Mouse (Mus musculus): ENCODE measurements at regions not wholly inside any gene's neighbourhood (a gene's known extent, or its start where the extent isn't known, plus 50 kb on each side); places are given as distances from the start of the nearest gene placed in this dataset.

DNA sequence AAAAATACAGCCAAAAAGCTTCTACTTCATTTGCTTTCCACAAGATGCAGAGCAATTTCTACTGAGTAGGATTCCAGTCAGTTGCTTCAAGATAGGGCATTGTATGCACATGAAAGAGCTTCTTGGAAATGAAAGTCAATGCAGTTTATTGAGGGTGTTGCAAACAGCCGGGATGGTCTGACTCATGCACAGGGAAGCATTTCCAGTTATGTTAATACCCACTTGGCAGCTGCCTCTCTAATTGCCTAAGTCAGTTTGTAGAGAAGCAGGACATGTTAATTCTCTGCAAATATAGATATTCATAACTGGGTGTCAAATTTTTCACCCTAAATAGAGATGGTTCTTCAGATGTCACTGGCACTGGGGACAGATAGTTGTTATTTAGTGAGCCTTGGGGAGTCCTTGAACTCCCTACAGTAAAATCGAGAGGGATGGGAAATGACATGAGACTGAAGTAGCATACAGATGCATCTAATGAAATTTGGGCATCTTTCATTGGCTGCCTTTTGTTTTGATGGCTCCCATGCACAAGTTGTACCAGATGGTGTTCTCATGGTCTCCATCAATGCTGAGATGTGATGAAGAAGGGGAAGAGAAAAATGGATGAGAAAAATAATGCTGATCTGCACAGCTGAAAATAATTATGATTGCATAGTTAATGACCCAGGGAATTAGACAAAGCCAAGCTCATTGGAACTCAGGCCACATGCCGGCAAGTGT, 157.8 kb upstream of the Chl1 start:
- no peak for DNase-seq (ENCODE audit: low read depth, low spot score)
- H3K79me2 ChIP-seq (ENCODE audit: control insufficient read depth, insufficient read depth, low read length, poor library complexity) = no peaks in the 10 kb centered on the region
- H3K4me3 ChIP-seq (ENCODE audit: control insufficient read depth in 1 of 2, insufficient read depth in 1 of 2, low read depth in 2 of 2, low read length in 2 of 2) = no peak overlapping the region
- no peaks in the 10 kb centered on the region for H3K36me3 ChIP-seq (ENCODE audit: control insufficient read depth in 1 of 2, insufficient read depth in 2 of 2, low read length in 2 of 2)
- no peaks in the 10 kb centered on the region for H3K9me3 ChIP-seq (replicated peaks; ENCODE audit: insufficient read depth, low read length)
- no peak overlapping the region for H3K9ac ChIP-seq (ENCODE audit: control insufficient read depth, low read depth, low read length, poor library complexity, severe bottlenecking)
- TF ChIP-seq POLR2AphosphoS5 (IDR thresholded peaks at IDR 0.05; ENCODE audit: borderline replicate concordance, low read depth, low read length) (no peak), GATA1 (IDR thresholded peaks at IDR 0.05; ENCODE audit: low read depth, low read length) (no peak), USF1 (IDR thresholded peaks at IDR 0.05; ENCODE audit: low read depth, low read length) (no peak), MAFK (IDR thresholded peaks at IDR 0.05; ENCODE audit: borderline replicate concordance, low read depth, low read length) (no peak), ELF1 (IDR thresholded peaks at IDR 0.05; ENCODE audit: low read depth, low read length) (no peak), POLR2A (IDR thresholded peaks at IDR 0.05; ENCODE audit: control insufficient read depth in 1 of 2, insufficient read depth in 1 of 2, low read depth in 1 of 2, low read length in 2 of 2, poor library complexity in 1 of 2) (no peak), RCOR1 (IDR thresholded peaks at IDR 0.05; ENCODE audit: low read depth, low read length) (no peak), ZNF384 (IDR thresholded peaks at IDR 0.05; ENCODE audit: low read depth, low read length) (no peak), ZC3H11A (IDR thresholded peaks at IDR 0.05; ENCODE audit: low read depth, low read length) (no peak), E2F4 (IDR thresholded peaks at IDR 0.05; ENCODE audit: borderline replicate concordance, low read depth, low read length) (no peak)
- H3K27ac ChIP-seq (ENCODE audit: control insufficient read depth, low read depth, low read length) = no peak overlapping the region
- H3K27me3 ChIP-seq (ENCODE audit: control insufficient read depth in 1 of 2, insufficient read depth in 2 of 2, low read length in 2 of 2) = no peaks in the 10 kb centered on the region
- H3K4me1 ChIP-seq (ENCODE audit: control insufficient read depth in 1 of 2, insufficient read depth in 2 of 2, low read length in 2 of 2) = no peaks in the 10 kb centered on the region

DNA sequence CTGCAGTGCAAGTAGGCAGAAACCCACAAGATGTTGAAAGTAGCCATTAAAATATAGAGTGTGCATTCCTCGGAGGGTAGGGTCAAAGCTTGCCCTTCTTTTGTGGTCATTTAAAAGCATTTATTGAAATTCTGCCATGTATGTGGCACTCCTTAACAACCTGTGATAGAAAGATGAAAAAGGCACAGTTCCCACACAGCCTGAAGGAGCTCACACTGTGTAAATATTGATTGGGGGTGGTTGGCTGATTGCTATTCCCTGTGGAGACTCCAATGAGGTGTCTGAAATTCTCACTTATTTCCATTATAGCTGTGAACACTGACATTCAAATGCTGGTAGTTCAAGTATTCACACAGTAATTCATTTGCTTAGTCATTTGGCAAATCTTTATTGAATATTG, 157.0 kb upstream of the Chl1 start:
- Histone ChIP-seq H3K27ac (ENCODE audit: control insufficient read depth, low read depth, low read length) (no peak overlapping the region), H3K4me3 (ENCODE audit: control insufficient read depth in 1 of 2, insufficient read depth in 1 of 2, low read depth in 2 of 2, low read length in 2 of 2) (no peak overlapping the region), H3K9ac (ENCODE audit: control insufficient read depth, low read depth, low read length, poor library complexity, severe bottlenecking) (no peak overlapping the region), H3K79me2 (ENCODE audit: control insufficient read depth, insufficient read depth, low read length, poor library complexity) (no peaks in the 10 kb centered on the region), H3K27me3 (ENCODE audit: control insufficient read depth in 1 of 2, insufficient read depth in 2 of 2, low read length in 2 of 2) (no peaks in the 10 kb centered on the region), H3K9me3 (replicated peaks; ENCODE audit: insufficient read depth, low read length) (no peaks in the 10 kb centered on the region), H3K4me1 (ENCODE audit: control insufficient read depth in 1 of 2, insufficient read depth in 2 of 2, low read length in 2 of 2) (no peaks in the 10 kb centered on the region), H3K36me3 (ENCODE audit: control insufficient read depth in 1 of 2, insufficient read depth in 2 of 2, low read length in 2 of 2) (no peaks in the 10 kb centered on the region)
- TF ChIP-seq CHD1 (IDR thresholded peaks at IDR 0.05; ENCODE audit: low read depth, low read length) (no peak), ELF1 (IDR thresholded peaks at IDR 0.05; ENCODE audit: low read depth, low read length) (no peak), ETS1 (IDR thresholded peaks at IDR 0.05; ENCODE audit: low read depth, low read length) (no peak), GATA1 (IDR thresholded peaks at IDR 0.05; ENCODE audit: low read depth, low read length) (no peak), MYC (IDR thresholded peaks at IDR 0.05; ENCODE audit: low read depth, low read length) (no peak), HCFC1 (IDR thresholded peaks at IDR 0.05; ENCODE audit: low read depth, low read length) (no peak), MAZ (IDR thresholded peaks at IDR 0.05; ENCODE audit: low read depth, low read length) (no peak), USF1 (IDR thresholded peaks at IDR 0.05; ENCODE audit: low read depth, low read length) (no peak), NRF1 (IDR thresholded peaks at IDR 0.05; ENCODE audit: insufficient read depth, low read depth, low read length, poor library complexity, severe bottlenecking) (no peak), ZNF384 (IDR thresholded peaks at IDR 0.05; ENCODE audit: low read depth, low read length) (no peak), MXI1 (IDR thresholded peaks at IDR 0.05; ENCODE audit: low read depth, low read length) (no peak)
- no peak for DNase-seq (ENCODE audit: low read depth, low spot score)

Data from MEL (cell line).